In the genomic region with DNA sequence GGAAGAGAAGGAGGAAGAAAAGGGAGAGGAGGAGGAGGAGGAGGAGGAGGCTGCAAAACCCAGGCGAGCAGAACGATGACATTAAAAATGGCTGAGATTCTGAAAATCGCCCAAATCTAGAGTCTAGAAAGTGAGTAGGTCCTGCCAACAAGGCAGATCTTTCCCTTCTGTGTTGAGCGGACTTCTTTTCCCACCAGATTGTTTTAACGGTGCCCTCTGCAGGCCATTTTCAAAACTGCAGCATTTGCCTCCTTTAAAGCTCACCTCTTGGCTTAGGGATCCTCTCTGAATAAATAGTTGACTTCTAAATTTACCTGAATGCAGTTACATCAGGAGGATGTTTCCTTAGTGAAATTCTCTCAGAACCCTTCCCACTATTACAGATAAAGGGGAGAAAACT, we compare ENCODE assay signal across 8 mouse cellular contexts.
A peak's percentile ranks its signal among the peaks of the same experiment; 100 is the strongest.
DNase-seq lines count a peak whose midpoint lies in the region; ATAC-seq and TF ChIP-seq lines count a peak whose summit lies in the region.

No protein-coding gene starts in this region.

- TF ChIP-seq CTCF in thymus, adult 2 months (IDR thresholded peaks at IDR 0.05; ENCODE audit: borderline replicate concordance, control insufficient read depth, extremely low read depth, insufficient read depth, low read length, poor library complexity): no peak

- H3K9ac ChIP-seq in hindbrain, embryonic 14.5 days: no peak overlapping the region
- no peak overlapping the region for H3K9ac ChIP-seq in hindbrain, embryonic 16.5 days (ENCODE audit: low read depth, low read length)
- no peak overlapping the region for H3K9ac ChIP-seq in intestine, embryonic 14.5 days (ENCODE audit: low read length)
- no peak overlapping the region for H3K9ac ChIP-seq in neural tube, embryonic 11.5 days (ENCODE audit: low read length)

- H3K27ac ChIP-seq in hindbrain, embryonic 14.5 days: no peak overlapping the region
- H3K27ac ChIP-seq in hindbrain, embryonic 16.5 days (ENCODE audit: low read depth, low read length): no peak overlapping the region
- H3K27ac ChIP-seq in intestine, embryonic 14.5 days (ENCODE audit: low read depth): no peak overlapping the region
- no peak overlapping the region for H3K27ac ChIP-seq in neural tube, embryonic 11.5 days (ENCODE audit: low read depth, low read length)
- no peak overlapping the region for H3K27ac ChIP-seq in thymus, adult 2 months (ENCODE audit: control insufficient read depth, insufficient read depth, low read length)

- 26% methylated on average over 5 of the region's 5 CpGs for WGBS in hindbrain, embryonic 14.5 days
- WGBS in hindbrain, embryonic 16.5 days: 10% methylated on average over 5 of the region's 5 CpGs
- WGBS in intestine, embryonic 14.5 days: 8% methylated on average over 5 of the region's 5 CpGs
- 35% methylated on average over 5 of the region's 5 CpGs for WGBS in neural tube, embryonic 11.5 days
- WGBS in thymus, adult 2 months: 17% methylated on average over 5 of the region's 5 CpGs

- no peak overlapping the region for H3K4me3 ChIP-seq in hindbrain, embryonic 14.5 days (replicated peaks; ENCODE audit: low read length)
- H3K4me3 ChIP-seq in hindbrain, embryonic 16.5 days (ENCODE audit: low read length): no peak overlapping the region
- no peak overlapping the region for H3K4me3 ChIP-seq in intestine, embryonic 14.5 days (ENCODE audit: low read depth, low read length)
- no peak overlapping the region for H3K4me3 ChIP-seq in neural tube, embryonic 11.5 days (ENCODE audit: low read depth, low read length)
- H3K4me3 ChIP-seq in thymus, adult 2 months (ENCODE audit: control insufficient read depth, insufficient read depth, low read length): no peak overlapping the region

- TF ChIP-seq POLR2A in thymus, adult 2 months (IDR thresholded peaks at IDR 0.05; ENCODE audit: control insufficient read depth, extremely low read depth, insufficient read depth, low read length, poor library complexity): no peak

- no peak for ATAC-seq in hindbrain, embryonic 14.5 days (ENCODE audit: low FRiP score)
- no peak for ATAC-seq in hindbrain, embryonic 16.5 days
- ATAC-seq in intestine, embryonic 14.5 days (replicated peaks; ENCODE audit: low FRiP score, low TSS enrichment, low read depth): no peak
- no peak for ATAC-seq in neural tube, embryonic 11.5 days (ENCODE audit: insufficient read depth, low FRiP score, low TSS enrichment)

- H3K4me2 ChIP-seq in hindbrain, embryonic 14.5 days (replicated peaks): no peak overlapping the region
- no peak overlapping the region for H3K4me2 ChIP-seq in hindbrain, embryonic 16.5 days (ENCODE audit: low read length)
- H3K4me2 ChIP-seq in intestine, embryonic 14.5 days (ENCODE audit: low read length): no peak overlapping the region
- no peak overlapping the region for H3K4me2 ChIP-seq in neural tube, embryonic 11.5 days (ENCODE audit: low read depth)

- DNase-seq in hindbrain, embryonic 14.5 days (ENCODE audit: low spot score): peak; percentile 93
- DNase-seq in cerebellum, adult 8-10 months: peak; percentile 77
- peak; percentile 53 to 83 for DNase-seq in frontal cortex, postnatal 10 days (ENCODE audit: low spot score in 2 of 2)
- peak; percentile 95 for DNase-seq in intestine, embryonic 14.5 days (ENCODE audit: low spot score)
- DNase-seq in left cerebral cortex, adult 9 months (ENCODE audit: low spot score in 2 of 2): peak; percentile 26 to 93
- peak; percentile 82 for DNase-seq in neural tube, embryonic 11.5 days (ENCODE audit: low spot score)
- peak; percentile 63 for DNase-seq in thymus, adult 2 months

- H3K36me3 ChIP-seq in hindbrain, embryonic 14.5 days (replicated peaks; ENCODE audit: control insufficient read depth, insufficient read depth): no peaks in the 10 kb centered on the region
- H3K36me3 ChIP-seq in hindbrain, embryonic 16.5 days (ENCODE audit: control insufficient read depth, insufficient read depth, low read length): no peaks in the 10 kb centered on the region
- H3K36me3 ChIP-seq in intestine, embryonic 14.5 days (ENCODE audit: control insufficient read depth, insufficient read depth, low read length): no peaks in the 10 kb centered on the region
- no peaks in the 10 kb centered on the region for H3K36me3 ChIP-seq in neural tube, embryonic 11.5 days (ENCODE audit: control insufficient read depth, insufficient read depth, low read length)
- no peaks in the 10 kb centered on the region for H3K36me3 ChIP-seq in thymus, adult 2 months (ENCODE audit: control insufficient read depth, insufficient read depth, low read length)

- no peaks in the 10 kb centered on the region for H3K4me1 ChIP-seq in hindbrain, embryonic 14.5 days (replicated peaks; ENCODE audit: control insufficient read depth, insufficient read depth, low read length)
- no peaks in the 10 kb centered on the region for H3K4me1 ChIP-seq in hindbrain, embryonic 16.5 days (ENCODE audit: control insufficient read depth, insufficient read depth, low read depth, low read length)
- H3K4me1 ChIP-seq in intestine, embryonic 14.5 days (replicated peaks; ENCODE audit: control insufficient read depth, insufficient read depth, low read length): no peaks in the 10 kb centered on the region; the same call in 1 of the 2 replicates
- no peaks in the 10 kb centered on the region for H3K4me1 ChIP-seq in neural tube, embryonic 11.5 days (ENCODE audit: control insufficient read depth, insufficient read depth, low read length)
- H3K4me1 ChIP-seq in thymus, adult 2 months (replicated peaks; ENCODE audit: control insufficient read depth, insufficient read depth, low read length): no peaks in the 10 kb centered on the region

- H3K27me3 ChIP-seq in hindbrain, embryonic 14.5 days (ENCODE audit: control insufficient read depth, insufficient read depth, low read length): no peaks in the 10 kb centered on the region
- no peaks in the 10 kb centered on the region for H3K27me3 ChIP-seq in hindbrain, embryonic 16.5 days (replicated peaks; ENCODE audit: control insufficient read depth, insufficient read depth, low read length)
- no peaks in the 10 kb centered on the region for H3K27me3 ChIP-seq in intestine, embryonic 14.5 days (replicated peaks; ENCODE audit: control insufficient read depth, insufficient read depth, low read length)
- H3K27me3 ChIP-seq in neural tube, embryonic 11.5 days (ENCODE audit: control insufficient read depth, insufficient read depth, low read length): no peaks in the 10 kb centered on the region
- H3K27me3 ChIP-seq in thymus, adult 2 months (ENCODE audit: control insufficient read depth, insufficient read depth, low read length): no peaks in the 10 kb centered on the region

- H3K9me3 ChIP-seq in hindbrain, embryonic 14.5 days (ENCODE audit: control insufficient read depth, low read length): no peaks in the 10 kb centered on the region
- no peaks in the 10 kb centered on the region for H3K9me3 ChIP-seq in hindbrain, embryonic 16.5 days (ENCODE audit: control insufficient read depth, low read length)
- no peaks in the 10 kb centered on the region for H3K9me3 ChIP-seq in intestine, embryonic 14.5 days (ENCODE audit: control insufficient read depth, low read length)
- H3K9me3 ChIP-seq in neural tube, embryonic 11.5 days (ENCODE audit: control insufficient read depth, low read length): no peaks in the 10 kb centered on the region
